Mouse (Mus musculus): ENCODE data around the gene Vav2.

Vav2 gene

DNA sequence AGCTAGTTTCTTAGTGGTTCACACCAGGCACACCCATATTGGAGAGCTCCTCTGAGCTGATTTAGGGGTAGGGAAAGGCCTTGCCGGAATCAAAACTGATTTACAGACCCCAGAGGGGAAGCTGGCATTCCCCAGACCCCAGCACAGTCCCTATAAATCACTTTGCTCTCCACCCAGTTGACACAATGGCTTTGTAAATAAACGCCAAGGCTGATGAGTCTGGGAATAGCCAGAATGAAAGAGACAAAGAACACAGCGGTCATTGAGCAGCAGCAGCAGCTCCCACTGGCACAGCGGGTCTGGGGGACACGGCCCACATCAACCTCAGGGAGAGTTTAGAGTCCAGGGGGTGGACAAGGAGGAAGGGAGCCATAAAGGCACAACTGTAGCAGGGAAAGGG, 65.0 kb downstream of the Vav2 start:
- DNase-seq, result no peak

DNA sequence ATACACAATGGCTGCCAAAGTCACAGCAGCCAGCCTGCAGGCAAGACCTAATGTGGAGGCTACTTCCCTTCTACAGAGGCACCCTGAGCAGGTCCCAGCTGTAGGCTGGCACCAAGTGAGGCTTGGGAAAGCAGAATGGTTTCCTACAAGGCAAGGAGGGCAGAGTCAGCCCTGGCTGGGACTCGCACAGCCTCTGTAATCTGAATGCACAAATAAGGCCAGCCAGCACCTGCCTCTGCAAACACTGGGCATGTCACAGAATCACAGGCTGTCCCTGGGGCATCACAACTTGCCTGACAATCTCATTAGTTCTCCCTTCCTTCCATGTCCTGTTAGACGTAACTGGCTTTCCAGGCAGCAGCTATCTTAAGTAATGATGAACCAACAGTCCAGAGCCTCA, 68.4 kb downstream of the Vav2 start:
- no peak for DNase-seq

DNA sequence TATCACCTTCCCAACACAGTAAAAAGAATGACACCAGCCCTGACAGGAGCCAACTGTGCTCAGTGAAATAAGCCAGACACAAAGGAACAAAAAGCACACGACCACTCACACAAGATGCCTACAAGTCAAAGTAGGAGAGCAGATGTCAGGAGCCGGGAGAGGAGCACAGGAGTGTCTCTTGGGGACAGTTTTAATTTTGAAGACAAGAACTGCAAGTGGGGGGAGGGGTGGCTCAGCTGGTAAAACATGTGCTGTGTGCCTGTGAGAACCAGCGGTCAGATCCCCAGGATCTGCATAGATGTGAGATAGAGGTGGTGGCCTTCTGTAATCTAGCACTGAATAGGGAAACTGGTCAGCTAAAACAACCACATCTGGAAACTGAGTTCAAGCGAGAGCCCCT, 71.1 kb downstream of the Vav2 start:
- no peak for DNase-seq

DNA sequence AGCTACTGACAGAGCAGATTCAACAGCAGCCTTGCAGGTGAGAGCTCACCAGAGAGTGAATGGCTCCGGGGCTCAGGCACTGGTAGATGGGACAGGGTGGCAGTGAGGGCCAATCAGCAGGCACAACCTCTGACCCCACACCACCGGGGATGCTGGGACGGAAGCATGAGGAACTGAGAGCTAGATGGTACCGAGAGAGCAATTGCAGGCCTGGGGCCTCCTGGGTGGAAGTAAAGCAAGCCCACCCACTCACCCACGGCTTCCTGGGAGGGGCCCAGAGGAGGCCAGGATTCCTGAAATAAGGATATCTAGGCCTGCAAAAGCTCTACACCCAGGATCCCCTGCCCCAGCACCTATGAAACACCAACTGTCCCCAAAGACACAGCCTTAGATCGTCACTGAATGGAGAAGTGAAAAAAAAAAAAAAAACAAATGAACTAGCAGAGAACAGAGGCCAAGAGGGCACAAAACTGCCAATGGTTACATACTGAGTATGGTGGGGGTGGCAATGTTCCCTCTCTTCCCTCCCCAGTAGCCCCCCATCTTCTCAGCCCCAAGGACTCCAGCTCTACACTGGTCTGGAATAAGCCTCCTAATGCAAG, 72.1 kb downstream of the Vav2 start:
- no peak for DNase-seq

DNA sequence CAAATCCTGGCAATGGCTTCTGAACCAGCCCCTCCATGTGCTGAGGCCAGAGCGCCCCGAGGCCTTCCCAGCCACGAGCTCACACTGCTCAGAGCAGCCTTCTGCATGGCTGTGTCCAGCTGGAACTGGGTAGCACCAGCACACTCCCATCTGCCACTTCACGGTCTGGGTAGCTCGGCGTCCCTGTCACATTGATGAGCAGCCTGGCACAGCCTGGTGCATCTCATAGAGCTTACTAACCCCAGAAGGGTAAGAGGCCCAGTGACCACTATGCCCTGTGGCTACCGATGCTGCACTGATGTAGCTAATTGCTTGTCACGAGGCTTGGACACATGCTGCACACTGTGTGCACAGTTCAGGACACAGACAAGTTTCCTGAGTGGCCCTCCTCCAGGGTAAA, 74.1 kb downstream of the Vav2 start:
- DNase-seq, result no peak

DNA sequence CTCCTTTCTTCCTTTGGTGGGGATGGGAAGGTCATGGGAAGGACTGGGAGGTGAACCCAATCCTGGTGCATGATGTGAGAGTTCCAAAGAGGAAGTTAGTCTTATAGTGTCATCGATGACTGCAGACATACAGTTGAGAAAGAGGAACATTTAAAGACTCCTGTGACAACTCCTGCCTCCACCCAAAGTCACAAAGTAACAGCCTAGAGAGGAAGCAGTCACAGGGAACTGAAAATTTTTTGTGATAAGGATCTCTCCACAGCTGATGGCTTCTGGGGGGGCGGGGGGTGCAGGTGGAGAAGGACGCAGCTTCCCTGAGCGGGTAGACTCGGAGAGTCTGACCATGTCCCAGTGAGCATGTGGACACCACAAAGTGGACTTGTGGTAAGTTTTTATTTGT, 76.5 kb downstream of the Vav2 start:
- DNase-seq, result no peak

DNA sequence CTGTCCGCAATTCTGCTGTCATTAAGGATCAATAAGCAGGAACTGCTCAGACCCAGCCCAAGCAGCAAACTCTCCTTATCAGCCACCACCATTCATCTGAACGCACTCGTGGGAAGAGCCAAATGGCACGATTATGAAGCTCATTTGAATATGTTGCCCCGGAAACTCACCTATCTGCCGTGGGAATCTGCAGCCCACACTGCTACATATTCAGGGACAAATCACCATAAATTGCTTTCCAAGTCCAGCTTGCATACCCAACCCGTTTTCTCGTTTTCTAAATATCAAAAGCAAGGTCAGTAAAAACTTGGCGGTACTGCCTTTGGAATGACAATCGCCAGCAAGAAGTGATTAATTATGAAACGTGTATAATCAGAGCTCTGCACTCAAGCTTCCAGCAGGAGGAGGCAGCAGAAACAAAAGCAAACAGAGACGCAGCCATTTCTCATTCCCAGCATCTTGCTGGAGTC, 82.8 kb downstream of the Vav2 start:
- no peak for DNase-seq

DNA sequence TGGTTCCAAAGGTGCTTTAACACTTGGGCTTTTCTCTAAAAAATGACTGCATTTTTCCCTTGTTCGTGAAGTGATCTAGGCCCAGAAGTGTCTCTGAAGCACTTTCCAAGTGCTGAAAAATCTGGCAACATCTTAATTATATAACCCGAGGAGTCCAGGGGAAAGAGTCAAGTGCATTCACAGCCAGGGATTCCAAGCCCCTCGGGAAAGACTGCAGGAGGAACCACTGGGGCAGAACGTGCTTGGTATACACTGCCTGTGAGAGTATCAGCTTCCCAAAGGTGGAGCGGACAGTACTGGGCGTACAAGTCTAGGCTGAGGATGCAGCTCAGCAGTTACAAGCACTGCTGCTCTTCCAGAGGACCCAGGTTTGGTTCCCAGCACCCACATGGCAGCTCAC, 86.2 kb downstream of the Vav2 start:
- DNase-seq, result no peak

DNA sequence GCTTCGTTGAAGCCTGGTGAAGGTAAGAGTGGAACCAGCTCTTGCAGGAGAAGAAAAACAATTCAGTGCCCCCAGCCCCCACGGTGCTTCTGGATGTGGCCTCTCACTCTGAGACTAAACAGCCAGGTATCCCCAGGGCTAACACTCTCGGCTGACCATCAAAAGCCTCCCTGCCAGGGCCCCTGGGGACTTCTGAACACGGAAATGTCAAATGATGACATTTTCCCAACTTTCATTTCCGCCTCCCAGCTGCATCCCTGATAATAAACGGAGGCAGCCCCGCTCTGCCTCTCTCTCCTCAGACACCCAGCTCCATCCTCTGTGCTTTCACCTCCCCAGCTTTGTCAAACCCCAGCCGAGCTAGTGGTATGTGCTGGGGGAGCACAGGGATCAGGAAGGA, 87.8 kb downstream of the Vav2 start:
- DNase-seq, result no peak

DNA sequence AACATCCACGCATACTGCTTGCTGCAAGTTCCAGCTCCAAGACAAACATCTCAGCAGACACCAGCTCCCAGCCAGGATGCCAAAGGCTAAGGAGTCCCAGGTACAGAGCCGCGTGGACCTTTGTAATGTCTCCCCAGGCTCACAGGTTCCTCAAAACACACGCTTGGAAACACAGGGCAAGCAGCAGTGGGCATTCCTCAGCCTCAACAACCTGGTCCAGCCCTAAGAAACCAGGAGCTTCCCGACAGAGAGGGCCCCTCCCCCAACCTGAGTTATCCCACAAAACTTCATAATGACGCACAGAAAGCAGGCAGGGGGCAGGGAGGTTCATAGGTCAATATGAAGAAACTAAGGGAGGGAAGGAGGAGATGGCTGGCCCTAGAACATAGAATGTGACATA, 89.6 kb downstream of the Vav2 start:
- no peak for DNase-seq

DNA sequence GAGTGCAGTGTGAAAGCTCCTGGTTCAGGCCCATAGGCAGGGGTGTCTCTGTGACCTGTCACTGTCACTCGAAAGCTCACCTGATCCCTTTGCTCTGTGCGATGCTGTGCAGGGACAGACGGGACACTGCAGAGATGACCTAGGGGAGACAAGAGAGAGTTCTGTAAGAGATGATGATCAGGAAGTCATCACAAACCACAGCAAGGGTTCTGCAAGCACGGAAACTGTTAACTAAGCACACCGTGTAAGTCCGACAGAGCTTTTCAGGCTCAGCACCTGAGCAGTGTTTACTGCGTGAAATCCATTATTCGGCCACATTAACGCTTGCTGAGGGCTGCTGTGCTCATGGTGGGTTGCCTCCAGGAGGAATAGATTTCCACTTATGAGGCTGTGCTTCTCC, 90.2 kb downstream of the Vav2 start:
- no peak for DNase-seq

DNA sequence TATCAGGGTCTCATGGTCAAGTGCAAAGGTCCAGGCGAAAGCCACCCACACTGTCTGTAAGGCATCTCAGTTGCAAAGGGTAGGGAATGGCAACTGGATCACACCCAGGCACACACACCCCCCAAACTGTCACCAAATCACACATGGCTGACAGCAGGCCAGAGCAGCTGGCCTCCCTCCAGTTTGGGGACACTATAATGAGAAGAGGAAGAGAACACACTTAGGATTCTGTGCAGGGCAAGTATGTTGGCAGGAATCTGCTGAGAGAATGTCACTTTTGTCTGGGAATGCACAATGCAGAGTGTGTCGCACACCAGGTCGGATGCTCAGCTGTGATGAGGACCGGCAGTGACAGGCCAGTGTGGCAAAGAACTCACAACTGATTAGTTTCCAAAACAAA, 92.0 kb downstream of the Vav2 start:
- DNase-seq, result no peak

DNA sequence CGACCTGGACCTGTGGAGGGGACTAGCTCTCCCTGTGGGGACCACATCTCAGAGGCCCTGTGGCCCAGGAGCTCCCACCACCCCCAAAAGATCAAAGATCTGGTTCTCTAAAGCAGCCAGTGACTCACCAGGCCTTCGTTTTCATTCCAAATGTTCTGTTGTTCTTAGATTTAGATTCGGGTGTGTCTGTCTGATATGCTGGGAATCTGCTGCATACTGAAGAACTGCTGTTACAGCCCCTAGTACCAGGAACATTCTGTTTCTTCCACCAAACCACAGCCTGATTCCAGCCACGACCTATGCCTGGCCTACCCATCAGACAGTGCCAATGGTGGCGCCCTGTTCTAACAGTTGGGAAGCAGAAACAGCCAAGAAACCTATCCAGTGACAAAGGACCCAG, 95.3 kb downstream of the Vav2 start:
- no peak for DNase-seq

DNA sequence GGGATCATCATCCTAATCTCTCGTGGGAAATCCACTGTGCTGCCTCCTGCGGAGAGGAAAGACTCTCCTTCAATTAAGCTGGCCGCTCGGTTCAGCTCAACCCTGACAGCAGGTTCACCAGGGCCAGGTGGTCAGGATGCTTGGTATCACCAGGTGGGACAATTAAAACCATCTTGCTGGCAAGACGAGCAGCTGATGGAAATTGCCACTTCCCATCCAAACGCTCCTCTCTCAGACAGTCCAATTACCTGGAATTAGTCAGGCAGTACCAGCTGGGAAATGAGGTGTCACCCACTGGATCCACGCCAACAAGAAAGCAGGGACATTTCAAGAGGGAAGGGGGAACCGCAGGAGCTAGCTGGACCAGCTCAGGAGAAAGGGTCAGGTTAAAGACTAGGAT, 96.4 kb downstream of the Vav2 start:
- no peak for DNase-seq

DNA sequence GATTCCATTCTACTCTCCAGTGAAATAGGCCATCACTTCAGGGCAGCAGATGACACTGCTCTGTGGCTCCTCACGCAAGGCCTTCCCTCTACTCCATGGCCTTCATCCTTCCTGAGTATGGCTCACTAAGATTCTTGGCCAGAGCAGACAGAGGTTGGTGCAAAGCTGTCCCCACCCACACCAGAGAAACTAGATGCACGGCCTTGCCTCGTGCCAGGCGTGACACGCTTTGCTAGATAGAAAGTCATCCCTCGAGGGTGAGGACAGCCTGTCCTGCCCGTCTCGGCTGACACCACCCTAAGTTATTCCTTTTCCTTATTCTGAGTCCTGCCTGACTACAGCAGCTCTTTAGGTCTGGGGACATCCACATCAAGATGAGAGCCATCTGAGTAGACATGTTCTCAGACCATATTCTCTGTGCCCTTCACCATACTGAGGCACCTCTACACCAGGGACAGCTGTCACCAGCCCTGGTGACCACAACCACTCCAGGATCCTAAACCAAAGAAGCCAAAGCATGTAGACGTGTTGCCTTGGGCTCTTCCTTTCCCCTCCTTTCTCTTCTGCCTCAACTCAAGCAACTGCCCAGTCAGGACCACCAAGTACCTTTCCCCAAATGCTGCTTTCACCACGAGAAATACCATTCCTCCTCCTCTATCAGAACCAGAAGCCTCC, 97.3 kb downstream of the Vav2 start:
- DNase-seq, result no peak

DNA sequence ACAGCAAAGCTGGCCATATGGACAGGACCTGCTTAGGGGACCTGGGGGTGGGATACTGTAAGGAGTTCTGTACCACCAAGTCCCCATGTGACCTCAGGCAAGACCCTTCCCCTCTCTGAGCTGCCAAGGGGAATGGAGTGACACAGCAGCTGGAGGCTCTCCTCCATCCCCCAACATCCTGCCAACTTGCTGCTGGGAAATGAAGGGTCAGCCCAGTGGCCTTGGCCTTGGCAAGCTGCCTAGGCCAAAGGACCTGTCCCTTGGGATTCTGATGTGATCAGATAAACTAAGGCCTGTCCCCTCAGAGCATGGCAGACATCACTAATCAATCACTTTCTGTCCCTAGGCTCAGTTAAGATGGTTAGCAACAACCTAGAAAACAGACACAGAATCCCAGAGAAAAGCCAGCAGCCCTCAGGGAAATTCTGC, 98.2 kb downstream of the Vav2 start:
- DNase-seq, result no peak

DNA sequence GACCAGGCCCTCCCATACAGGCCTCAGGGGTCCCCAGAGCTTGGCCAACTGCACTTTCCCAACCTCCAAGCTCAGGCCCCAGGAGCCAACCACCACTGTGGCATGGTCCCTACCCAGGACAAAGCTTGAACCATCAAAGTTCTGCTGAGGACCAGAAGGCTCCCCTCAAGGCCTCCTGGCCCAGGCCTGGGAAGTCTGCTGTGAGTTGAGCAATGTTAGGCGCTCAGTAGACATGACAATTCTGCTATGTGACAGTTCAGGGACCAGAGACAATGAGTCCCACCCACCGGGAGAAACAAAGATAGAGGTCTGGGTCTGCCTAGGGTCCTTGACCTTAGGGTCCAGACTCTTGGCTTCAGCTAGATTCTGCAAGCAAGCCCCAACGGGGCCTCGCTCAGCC, 98.9 kb downstream of the Vav2 start:
- no peak for DNase-seq

DNA sequence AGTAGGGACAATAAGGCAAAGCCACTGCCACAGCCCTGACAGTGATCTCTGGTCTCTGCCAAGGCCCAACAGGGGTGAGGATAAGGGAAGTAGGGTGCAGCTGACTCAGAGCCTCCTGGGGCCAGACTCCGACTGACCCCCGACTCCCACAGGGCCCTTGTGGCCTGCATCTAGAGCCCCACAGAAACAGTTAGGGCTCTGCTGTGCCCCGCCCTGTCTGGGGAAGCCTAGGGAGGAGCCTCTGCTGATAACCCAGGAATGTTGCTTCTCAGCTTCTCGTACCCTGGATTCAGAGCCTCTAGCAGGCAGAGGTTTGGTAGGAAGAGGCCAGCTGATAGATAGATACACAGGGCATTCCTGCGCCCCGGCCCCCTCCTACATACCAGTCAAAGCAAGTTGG, 99.8 kb downstream of the Vav2 start:
- DNase-seq, result no peak

DNA sequence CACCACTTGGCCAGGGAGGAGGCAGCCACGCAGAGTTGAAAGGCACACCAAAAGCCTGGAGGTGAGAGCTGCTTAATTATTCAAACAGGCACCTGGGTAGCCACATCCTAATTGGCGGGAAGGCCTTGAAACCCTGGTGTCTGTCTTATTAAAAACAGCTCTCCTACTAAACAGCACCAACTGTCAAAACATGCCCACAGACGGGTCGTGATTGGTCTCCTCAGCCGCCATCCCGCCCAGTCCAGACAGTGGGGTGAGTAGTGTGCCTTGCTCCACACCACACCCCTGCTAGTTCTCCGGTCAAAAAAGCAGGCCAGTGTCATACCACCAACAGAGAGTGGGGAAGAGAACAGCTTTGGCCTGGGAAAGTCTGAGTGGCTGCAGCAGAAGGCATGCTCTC, 100.5 kb downstream of the Vav2 start:
- DNase-seq, result no peak

DNA sequence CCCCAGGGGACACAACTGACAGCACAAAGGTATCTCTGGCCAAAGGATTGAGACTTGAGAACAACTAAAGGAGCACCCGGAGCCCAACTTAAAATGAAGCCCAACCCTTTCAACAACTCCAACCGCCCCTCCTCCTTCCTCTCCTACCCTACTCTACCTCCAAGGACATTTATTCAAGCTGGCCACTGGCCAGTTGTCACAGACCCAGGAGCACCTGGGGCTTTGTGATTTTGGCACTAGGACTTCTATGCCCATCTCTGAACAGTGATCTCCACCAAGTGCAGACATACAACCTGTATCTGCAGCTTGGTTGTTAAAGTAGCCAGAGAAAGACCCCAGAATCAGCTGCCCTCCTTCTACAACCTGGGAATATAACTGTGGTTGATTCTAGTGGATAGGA, 102.1 kb downstream of the Vav2 start:
- no peak for DNase-seq

DNA sequence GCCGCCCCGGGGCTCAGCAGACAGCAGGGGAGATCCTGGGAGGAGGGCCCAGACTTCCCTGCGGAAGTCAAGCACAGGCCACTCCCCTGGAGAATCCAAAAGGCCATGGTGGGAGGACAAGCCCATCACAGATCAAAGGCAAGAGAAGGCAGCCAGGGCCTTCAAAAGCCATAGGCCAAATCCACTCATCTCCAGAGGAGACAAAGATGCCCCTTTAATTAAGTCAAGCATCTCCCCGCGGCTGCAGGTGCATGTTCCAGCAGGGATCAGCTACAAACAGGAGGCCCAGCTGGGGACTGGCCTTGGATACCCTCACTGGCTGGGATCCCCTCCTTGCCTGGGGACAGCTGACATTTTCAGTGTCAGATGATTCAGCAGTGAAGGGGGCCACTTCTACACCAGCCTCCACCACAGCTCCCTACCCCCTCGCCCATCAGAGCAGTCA, 105.4 kb downstream of the Vav2 start:
- DNase-seq, result no peak

DNA sequence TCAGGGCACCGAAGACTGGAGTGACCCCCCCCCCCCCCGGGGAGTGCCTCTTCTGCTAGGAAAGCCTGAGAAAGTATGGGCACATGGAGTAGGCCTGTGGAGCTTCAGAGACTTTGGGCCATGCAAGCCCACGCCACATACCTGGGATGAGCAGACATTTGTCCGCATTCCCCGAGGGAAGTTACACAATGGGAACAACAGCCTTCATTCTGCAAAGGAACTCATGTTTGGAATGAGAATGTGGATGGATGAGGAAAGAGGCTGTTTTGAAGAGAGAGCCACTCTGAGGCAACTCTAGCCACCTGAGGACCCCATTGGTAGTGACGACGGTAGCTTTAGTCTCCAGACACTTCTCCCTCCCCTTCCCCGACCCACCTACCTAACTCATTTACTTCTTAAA, 106.0 kb downstream of the Vav2 start:
- no peak for DNase-seq

DNA sequence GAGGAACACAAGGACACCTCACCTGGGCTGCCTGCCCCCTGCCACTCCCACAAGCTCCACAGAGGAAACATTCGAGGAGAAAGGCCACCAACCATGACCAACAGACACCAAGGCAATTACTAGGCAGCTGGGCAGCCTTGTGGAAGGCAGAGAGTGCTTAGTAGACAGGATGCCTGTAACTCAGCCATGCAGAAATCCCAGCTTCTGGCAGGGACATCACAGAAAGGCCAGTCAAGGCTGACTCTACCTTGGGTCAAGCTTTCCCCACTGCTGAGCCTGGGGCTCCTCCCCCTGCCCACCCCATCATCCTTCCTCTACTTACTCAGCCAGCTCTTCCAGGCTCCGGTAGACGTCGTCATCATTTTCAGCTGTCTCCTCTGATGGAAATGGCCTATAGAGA, 108.2 kb downstream of the Vav2 start:
- no peak for DNase-seq

DNA sequence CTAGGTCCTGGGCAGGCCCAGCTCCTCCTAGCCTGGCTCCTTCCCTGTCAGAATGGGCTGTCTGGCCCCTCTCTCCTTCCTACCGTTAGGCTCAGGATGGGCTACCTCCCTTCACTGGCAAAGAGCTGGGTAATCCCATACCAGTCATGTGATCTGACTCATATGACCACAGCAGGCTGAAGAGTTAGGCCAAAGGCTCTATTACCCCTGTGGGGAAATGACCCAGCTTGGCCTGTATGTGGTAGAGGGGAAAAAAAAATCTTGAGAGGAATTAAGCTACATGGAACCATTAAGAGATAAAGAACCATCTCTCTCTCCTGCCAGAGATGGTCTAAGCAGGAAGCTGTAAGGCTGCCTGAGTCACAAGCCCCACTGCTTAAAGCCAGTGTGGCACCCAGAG, 108.6 kb downstream of the Vav2 start:
- no peak for DNase-seq

DNA sequence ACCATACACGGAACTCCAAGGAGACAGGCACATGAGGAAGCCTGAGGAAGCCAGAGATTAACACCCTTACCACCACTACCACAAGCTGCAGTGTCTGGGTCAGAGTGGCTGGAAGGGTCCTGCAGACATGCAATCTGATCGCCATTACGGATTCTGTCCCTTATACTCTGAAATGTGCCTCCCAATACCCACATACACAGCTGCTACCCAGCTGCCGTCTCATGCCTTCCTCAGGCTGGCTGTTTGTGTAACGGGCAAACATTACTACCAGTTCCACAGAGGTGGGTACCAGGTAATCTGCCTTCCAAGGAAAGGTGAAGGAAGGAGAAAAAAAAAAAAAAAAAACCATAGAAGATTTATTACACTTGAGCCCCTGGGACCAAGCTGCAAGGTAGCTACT, 110.7 kb downstream of the Vav2 start:
- no peak for DNase-seq

Measured in thymus, adult 18-20 months (tissue).